Mouse (Mus musculus): Measurements from ENCODE around the gene Tmem151a.
A peak's percentile ranks its signal among the peaks of the same experiment; 100 is the strongest.

GRCm38 (mm10) chr19:5106731-5107191 is 21.4 kb upstream of the Tmem151a start, which contains the start of gene Rab1b:
- TF ChIP-seq CTCF (IDR thresholded peaks at IDR 0.05; ENCODE audit: extremely low read depth, insufficient read depth, insufficient read length, insufficient replicate concordance), result no peak
- TF ChIP-seq POLR2A (IDR thresholded peaks at IDR 0.05; ENCODE audit: low read depth, low read length), result peak; percentile 35

Data from spleen, adult 2 months (tissue).